Mouse (Mus musculus) stomach, embryonic 14.5 days (tissue): ENCODE measurements around the gene Jmjd7. TPM values are rescaled to one million over a fixed set of nuclear protein-coding genes. Genes with fewer than 3 reads are reported as not detected.

Experiments
- ATAC-seq: fragments of 200-750 bp; cut with Nextera tagmentation; 2 replicates; pipeline ENCODE4 v1.8.0; 2017; ENCODE audit warnings: low read depth, moderate TSS enrichment; ENCODE audit not compliant: insufficient number of reproducible peaks, insufficient read depth, low FRiP score
- H3K27ac ChIP-seq: fragments of 300-500 bp; sonication (generic); 2 replicates; pipeline ENCODE4 v1.5.1; 2014; ENCODE audit warnings: mild to moderate bottlenecking, low read length, moderate library complexity, mixed read lengths
- H3K27me3 ChIP-seq: fragments of 300-500 bp; sonication (generic); 2 replicates; pipeline ENCODE4 v1.6.1; 2014; ENCODE audit warnings: low read length, control low read depth, mixed read lengths; ENCODE audit not compliant: control insufficient read depth, insufficient read depth
- H3K36me3 ChIP-seq: fragments of 300-500 bp; sonication (generic); 2 replicates; pipeline ENCODE4 v1.6.1; 2014; ENCODE audit warnings: mild to moderate bottlenecking, control low read depth, low read length, moderate library complexity, mixed read lengths; ENCODE audit not compliant: control insufficient read depth, insufficient read depth
- H3K4me1 ChIP-seq: fragments of 300-500 bp; sonication (generic); 2 replicates; pipeline ENCODE4 v1.6.1; 2014; ENCODE audit warnings: low read length, control low read depth, mixed read lengths; ENCODE audit not compliant: control insufficient read depth, insufficient read depth
- H3K4me2 ChIP-seq: fragments of 300-500 bp; sonication (generic); replicated peaks from 2 replicates; pipeline ENCODE4 v1.6.1; 2014; ENCODE audit warnings: low read depth, low read length, control low read depth
- H3K4me3 ChIP-seq: fragments of 300-500 bp; sonication (generic); 2 replicates; pipeline ENCODE4 v1.5.1; 2014; ENCODE audit warnings: low read depth, low read length, control low read depth
- H3K9ac ChIP-seq: fragments of 300-500 bp; sonication (generic); replicated peaks from 2 replicates; pipeline ENCODE4 v1.6.1; 2014; ENCODE audit warnings: low read depth, mild to moderate bottlenecking, control low read depth, low read length, moderate library complexity, mixed read lengths
- H3K9me3 ChIP-seq: fragments of 300-500 bp; sonication (generic); 2 replicates; pipeline ENCODE4 v1.6.1; 2016; ENCODE audit warnings: low read depth, low read length, control low read depth; ENCODE audit not compliant: control insufficient read depth
- WGBS: fragments of 180-500 bp; shearing (Covaris S2); extraction: QIAGEN DNeasy Blood & Tissue Kit; methylation state at CpG from one replicate; pipeline ENCODE4 v1.1.7; 2014; 5-methylcytosine and 5-hydroxymethylcytosine counted together
- microRNA-seq: library from miRNA; unstranded; fragments of <30 nt; microRNA quantifications from one replicate; pipeline ENCODE4, GENCODE M21; 2016
- polyA plus RNA-seq: library from polyadenylated mRNA; unstranded; fragments of >200 nt; fragmentation: Nextera tagmentation; extraction: Ambion mirVana; gene quantifications from 2 replicates; pipeline ENCODE4 v1.2.1, GENCODE M21; 2014

Gene Jmjd7
- polyA plus RNA-seq, 1 experiment from 2014 or later = 20.6 TPM

- Histone ChIP-seq H3K4me3 (no peak overlapping the region), H3K4me1 (no peaks in the 10 kb centered on the region), H3K27ac (no peak overlapping the region), H3K4me2 (no peak overlapping the region), H3K36me3 (no peaks in the 10 kb centered on the region), H3K9ac (no peak overlapping the region), H3K9me3 (no peaks in the 10 kb centered on the region), H3K27me3 (no peaks in the 10 kb centered on the region)
- ATAC-seq = no peak; the same call in 1 of the 2 replicates
- 41% methylated on average over 16 of the region's 16 CpGs for WGBS
These were observed 41.5 kb downstream of the Jmjd7 start for GRCm38 (mm10) chr2:120068555-120069465.

GRCm38 (mm10) chr2:120069466-120069990 is 42.2 kb downstream of the Jmjd7 start:
- no peak overlapping the region for H3K27ac ChIP-seq
- no peak overlapping the region for H3K9ac ChIP-seq
- 70% methylated on average over 8 of the region's 8 CpGs for WGBS
- H3K4me2 ChIP-seq = no peak overlapping the region
- no peaks in the 10 kb centered on the region for H3K9me3 ChIP-seq
- no peak for ATAC-seq
- no peaks in the 10 kb centered on the region for H3K36me3 ChIP-seq
- no peaks in the 10 kb centered on the region for H3K4me1 ChIP-seq
- no peak overlapping the region for H3K4me3 ChIP-seq
- no peaks in the 10 kb centered on the region for H3K27me3 ChIP-seq

- Histone ChIP-seq H3K27me3 (no peaks in the 10 kb centered on the region), H3K27ac (no peak overlapping the region), H3K9me3 (no peaks in the 10 kb centered on the region), H3K4me2 (no peak overlapping the region), H3K36me3 (no peaks in the 10 kb centered on the region), H3K4me1 (0 out of 2 replicates have a peak, but pooled peaks cover 4% of the 10 kb centered on the region), H3K9ac (no peak overlapping the region), H3K4me3 (no peak overlapping the region)
- 77% methylated on average over 4 of the region's 4 CpGs for WGBS
- ATAC-seq = no peak
These were observed 46.8 kb downstream of the Jmjd7 start for GRCm38 (mm10) chr2:120074096-120074495.

GRCm38 (mm10) chr2:120076076-120076705 is 48.9 kb downstream of the Jmjd7 start:
- H3K9me3 ChIP-seq = no peaks in the 10 kb centered on the region
- no peak overlapping the region for H3K27ac ChIP-seq
- H3K4me2 ChIP-seq = peak overlapping the region; percentile 54
- H3K4me3 ChIP-seq = peak overlapping the region; percentile 28
- H3K36me3 ChIP-seq = no peaks in the 10 kb centered on the region
- no peak overlapping the region for H3K9ac ChIP-seq
- peaks cover 7% of the 10 kb centered on the region; the same call in 1 of the 2 replicates for H3K4me1 ChIP-seq
- peak; percentile 64; the same call in 1 of the 2 replicates for ATAC-seq
- WGBS = 3% methylated on average over 36 of the region's 36 CpGs
- H3K27me3 ChIP-seq = no peaks in the 10 kb centered on the region

Small RNA genes within 50 kb of the gene (microRNA-seq; reads per million reads assigned to microRNA genes)
- gene Mir7665 = not detected

Other genes with a start within 250 kb of the Jmjd7 start
- gene Rpap1, start 239.9 kb upstream of the Jmjd7 start, polyA plus RNA-seq = 26.6 and 28.2 TPM in 2 replicates
- 27.2 TPM in 2 replicates for gene Tyro3, start 229.8 kb upstream of the Jmjd7 start, polyA plus RNA-seq
- gene Mga, start 130.3 kb upstream of the Jmjd7 start, polyA plus RNA-seq = 54.0 and 54.7 TPM in 2 replicates
- 4.4 and 4.8 TPM in 2 replicates for gene Mapkbp1, start 54.8 kb upstream of the Jmjd7 start, polyA plus RNA-seq
- 2.1 and 3.1 TPM in 2 replicates for gene Gm28042, start within 50 bp of the Jmjd7 start, polyA plus RNA-seq
- gene Pla2g4b, start 5.9 kb downstream of the Jmjd7 start, polyA plus RNA-seq = 1.5 and 1.6 TPM in 2 replicates
- 32.8 and 34.0 TPM in 2 replicates for gene Ehd4, start 127.1 kb downstream of the Jmjd7 start, polyA plus RNA-seq
- 0.27 and 0.43 TPM in 2 replicates for gene Pla2g4e, start 217.9 kb downstream of the Jmjd7 start, polyA plus RNA-seq